Mouse (Mus musculus) bone marrow macrophage, adult 2 months (primary cell): ENCODE results near the gene Adgb.

Experiments used
- CTCF ChIP-seq: IDR thresholded peaks from 2 replicates; pipeline ENCODE4 v1.5.1; 2012; ENCODE audit warnings: low read depth, mild to moderate bottlenecking, low read length, moderate library complexity
- POLR2A ChIP-seq: IDR thresholded peaks from 2 replicates; pipeline ENCODE4 v1.6.1; 2012; ENCODE audit warnings: mild to moderate bottlenecking, low read depth, low read length, borderline replicate concordance

GRCm38 (mm10) chr10:10364025-10364424 lies 108.1 kb downstream of the Adgb start:
- no peak for TF ChIP-seq CTCF
- TF ChIP-seq POLR2A: no peak
